Mouse (Mus musculus) liver, postnatal 0 days (tissue): ENCODE measurements around the gene Fam208b.

Source experiments
- CTCF ChIP-seq: sonication (generic); IDR thresholded peaks from 2 replicates; pipeline ENCODE4 v1.5.1; 2016; ENCODE audit warnings: antibody characterized with exemption, low read depth
- EP300 ChIP-seq: IDR thresholded peaks from 2 replicates; pipeline ENCODE4 v1.6.1; 2016; ENCODE audit warnings: antibody characterized with exemption, low read depth, mild to moderate bottlenecking

DNA sequence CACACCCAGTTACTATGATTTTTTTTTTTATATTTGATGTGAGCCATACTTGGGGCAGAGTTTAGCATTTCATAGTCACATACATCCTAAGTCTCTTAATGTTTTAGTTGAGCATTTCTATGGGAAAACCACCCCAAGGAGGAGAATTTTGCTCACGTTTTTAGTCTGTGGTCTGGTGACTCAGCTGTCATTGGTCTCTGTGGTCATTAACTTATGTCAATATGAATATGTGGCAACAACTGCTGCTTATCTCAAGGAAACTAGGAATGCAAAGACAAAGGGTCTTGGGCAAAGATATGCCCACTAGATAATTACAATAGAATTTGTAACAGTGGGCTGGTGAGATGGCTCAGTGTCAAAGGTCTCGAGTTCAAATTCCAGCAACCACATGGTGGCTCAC is 47.0 kb downstream of the Fam208b start:
- no peak for TF ChIP-seq CTCF
- TF ChIP-seq EP300 = no peak
